In genomic region chr4:65254073-65254472, GRCm38 (mm10) we compare ENCODE assay signal across 15 mouse cellular contexts.
"Had no signal": no experiment of that assay in that cellular context is flagged by ENCODE, and none has a peak within 500 bp of the region (broad histone marks: within the 10 kb centered on the region; RNA-seq: fewer than 3 reads in every experiment).

No protein-coding gene starts in this region.

- H3K27ac ChIP-seq: midbrain, embryonic 13.5 days; midbrain, embryonic 15.5 days; neural tube, embryonic 12.5 days had no signal

- H3K4me2 ChIP-seq: lung, embryonic 14.5 days; midbrain, embryonic 11.5 days; midbrain, embryonic 13.5 days; midbrain, embryonic 15.5 days; neural tube, embryonic 12.5 days had no signal

- H3K4me3 ChIP-seq: megakaryocyte, embryonic 14.5 days; midbrain, embryonic 13.5 days; midbrain, embryonic 15.5 days; neural tube, embryonic 12.5 days had no signal

- H3K36me3 ChIP-seq: midbrain, embryonic 13.5 days; midbrain, embryonic 15.5 days; neural tube, embryonic 12.5 days had no signal

- H3K4me1 ChIP-seq: megakaryocyte, embryonic 14.5 days had no signal

- H3K9ac ChIP-seq: lung, embryonic 14.5 days; midbrain, embryonic 13.5 days; midbrain, embryonic 15.5 days; neural tube, embryonic 12.5 days had no signal

- DNase-seq: lung, adult 18-20 months; lung, embryonic 14.5 days; lung, postnatal 10 days; lung, postnatal 4 days; right cerebral cortex, postnatal 25 days; right cerebral cortex, postnatal 4 days; spleen, adult 18-20 months; thymus, adult 18-20 months; thymus, postnatal 14 days; thymus, postnatal 36 days had no signal

- ATAC-seq: midbrain, embryonic 13.5 days; midbrain, embryonic 15.5 days had no signal

- H3K27me3 ChIP-seq: megakaryocyte, embryonic 14.5 days had no signal

- H3K9me3 ChIP-seq: megakaryocyte, embryonic 14.5 days; midbrain, embryonic 13.5 days; midbrain, embryonic 15.5 days; neural tube, embryonic 12.5 days had no signal
